Mouse (Mus musculus) ES-Bruce4 (cell line): Measurements from ENCODE around the gene Rasa2.

Experiments used
- CTCF ChIP-seq: IDR thresholded peaks from one replicate; pipeline ENCODE4 v1.8.1; 2011; ENCODE audit warnings: low read depth, low read length
- EP300 ChIP-seq: IDR thresholded peaks from 2 replicates; pipeline ENCODE4 v1.6.1; 2011; ENCODE audit warnings: low read depth, low read length; ENCODE audit not compliant: insufficient read depth
- POLR2A ChIP-seq: IDR thresholded peaks from one replicate; pipeline ENCODE4 v1.8.1; 2011; ENCODE audit warnings: low read length; ENCODE audit not compliant: insufficient read depth

DNA sequence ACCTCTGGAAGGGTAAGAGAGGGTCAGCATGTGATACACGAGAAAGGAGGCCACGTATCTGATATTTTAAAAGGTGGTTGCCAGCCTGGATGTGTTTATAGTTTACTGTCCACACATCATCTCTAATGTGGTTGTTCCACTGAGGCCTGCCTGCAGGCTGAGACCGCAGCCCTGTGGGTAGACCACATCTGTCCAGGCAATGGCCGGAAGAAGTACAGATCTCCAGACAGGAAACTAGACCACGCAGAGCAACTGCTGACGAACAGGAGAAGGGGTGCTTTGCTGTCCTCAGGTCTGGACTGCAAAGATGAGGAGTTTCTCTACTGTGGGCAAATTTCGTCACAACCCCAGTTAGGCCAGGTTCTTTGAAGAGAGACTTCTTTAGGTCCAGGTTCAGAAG is 19.4 kb upstream of the Rasa2 start:
- no peak for TF ChIP-seq CTCF
- no peak for TF ChIP-seq POLR2A
- no peak for TF ChIP-seq EP300
